Mouse (Mus musculus) liver, adult 2 months (tissue): ENCODE measurements around the gene Sh2d6. TPM values are rescaled to one million over a fixed set of nuclear protein-coding genes. Genes with fewer than 3 reads are reported as not detected.
A peak's percentile ranks its signal among the peaks of the same experiment; 100 is the strongest.
"Not testable (repeated sequence)": the region's sequence is repeated elsewhere in the genome, so short reads cannot be mapped to it uniquely, and the experiment has no call there.

Source experiments
- DNase-seq: peaks from one replicate; pipeline ENCODE4 v3.0.0-alpha.2; 2011; ENCODE audit warnings: low read depth, low spot score; ENCODE audit errors: extremely low read depth
- H3K27ac ChIP-seq: fragments of 200-500 bp; replicated peaks from 2 replicates; pipeline ENCODE4 v1.5.1; 2012; ENCODE audit warnings: low read depth, mild to moderate bottlenecking, control low read depth, inconsistent platforms, low read length; ENCODE audit not compliant: insufficient read depth
- H3K27me3 ChIP-seq: fragments of 200-500 bp; 2 replicates; pipeline ENCODE4 v1.6.1; 2012; ENCODE audit warnings: mild to moderate bottlenecking, moderate library complexity, low read length, inconsistent platforms; ENCODE audit not compliant: control insufficient read depth, insufficient read depth
- H3K36me3 ChIP-seq: fragments of 200-500 bp; 2 replicates; pipeline ENCODE4 v1.6.1; 2012; ENCODE audit warnings: low read length, inconsistent platforms; ENCODE audit not compliant: control insufficient read depth, insufficient read depth
- H3K4me1 ChIP-seq: fragments of 200-500 bp; 2 replicates; pipeline ENCODE4 v1.6.1; 2011; ENCODE audit warnings: low read length; ENCODE audit not compliant: control insufficient read depth, insufficient read depth
- H3K4me3 ChIP-seq: fragments of 200-500 bp; 2 replicates; pipeline ENCODE4 v1.5.1; 2011; ENCODE audit warnings: low read depth, mild to moderate bottlenecking, control low read depth, low read length, moderate library complexity; ENCODE audit not compliant: insufficient read depth
- H3K79me2 ChIP-seq: fragments of 200-500 bp; 2 replicates; pipeline ENCODE4 v1.6.1; 2012; ENCODE audit warnings: inconsistent platforms, mild to moderate bottlenecking, low read length, moderate library complexity; ENCODE audit not compliant: control insufficient read depth, insufficient read depth
- H3K9ac ChIP-seq: fragments of 200-500 bp; 2 replicates; pipeline ENCODE4 v1.6.1; 2012; ENCODE audit warnings: low read depth, mild to moderate bottlenecking, control low read depth, inconsistent platforms, low read length
- CTCF ChIP-seq: fragments of 200-500 bp; IDR thresholded peaks from 2 replicates; pipeline ENCODE4 v1.5.1; 2011; ENCODE audit warnings: low read depth, low read length, control low read depth
- POLR2A ChIP-seq: fragments of 200-500 bp; IDR thresholded peaks from 2 replicates; pipeline ENCODE4 v1.6.1; 2011; ENCODE audit warnings: low read length, control low read depth; ENCODE audit not compliant: insufficient read depth; ENCODE audit errors: extremely low read depth
- WGBS: fragments of 180-500 bp; shearing (Covaris S2); methylation state at CpG from one replicate; pipeline ENCODE4 v1.1.7; 2018; 5-methylcytosine and 5-hydroxymethylcytosine counted together
- polyA plus RNA-seq: library from polyadenylated mRNA; depleted of rRNA; stranded (reverse); fragments of >200 nt; gene quantifications from 2 replicates; pipeline ENCODE4 v1.2.3, GENCODE M21; 2012
- total RNA-seq: library from RNA; depleted of rRNA; stranded (reverse); fragments of >200 nt; gene quantifications from 2 replicates; pipeline ENCODE4 v1.2.3, GENCODE M21; 2014

Sh2d6 gene
- total and polyA plus RNA-seq, 2 experiments: not detected

DNA sequence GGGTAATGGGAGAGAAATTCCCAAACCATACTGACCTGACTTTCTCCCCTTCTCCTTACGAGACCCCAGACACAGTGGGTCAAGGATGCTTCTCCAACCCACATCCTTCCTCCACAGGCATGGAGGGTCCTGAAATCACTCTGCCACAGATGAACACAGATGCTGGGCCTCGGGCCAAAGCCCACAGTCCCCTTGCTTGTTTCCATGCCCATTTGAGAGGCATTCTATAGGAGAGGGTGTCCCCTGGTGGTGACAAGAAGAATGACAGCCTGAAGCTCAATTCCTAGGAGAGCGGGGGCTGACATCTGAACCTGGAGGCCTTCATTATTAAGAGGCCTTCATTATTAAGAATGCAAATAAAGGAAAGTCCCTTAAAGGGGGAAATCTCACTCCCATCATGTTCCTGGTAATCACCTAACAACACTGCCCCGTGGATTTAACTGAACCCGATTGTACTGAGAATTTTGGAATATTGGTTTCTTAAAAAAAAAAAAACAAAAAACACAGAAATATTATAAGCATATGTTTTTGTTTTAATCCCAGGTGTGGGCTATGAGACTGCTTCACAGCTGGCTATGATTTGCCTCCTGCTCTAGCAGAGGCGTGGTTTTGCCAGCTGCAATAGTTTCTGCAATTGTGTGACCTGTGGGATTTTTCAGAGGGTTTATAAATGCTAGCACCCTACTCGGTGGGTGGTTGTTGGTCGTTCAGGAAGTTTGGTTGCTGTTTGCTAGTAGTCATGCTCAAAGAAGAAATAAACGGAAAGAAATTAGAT is 12.7 kb upstream of the Sh2d6 start:
- no peaks in the 10 kb centered on the region for H3K27me3 ChIP-seq
- TF ChIP-seq POLR2A: no peak
- TF ChIP-seq CTCF: peak; percentile 79
- H3K4me3 ChIP-seq: no peak overlapping the region
- H3K4me1 ChIP-seq: 0 out of 2 replicates have a peak, but pooled peaks cover 3% of the 10 kb centered on the region
- H3K9ac ChIP-seq: no peak overlapping the region
- 47% methylated on average over 9 of the region's 9 CpGs for WGBS
- H3K36me3 ChIP-seq: no peaks in the 10 kb centered on the region
- H3K79me2 ChIP-seq: no peaks in the 10 kb centered on the region
- no peak overlapping the region for H3K27ac ChIP-seq
- peak; percentile 21 for DNase-seq

DNA sequence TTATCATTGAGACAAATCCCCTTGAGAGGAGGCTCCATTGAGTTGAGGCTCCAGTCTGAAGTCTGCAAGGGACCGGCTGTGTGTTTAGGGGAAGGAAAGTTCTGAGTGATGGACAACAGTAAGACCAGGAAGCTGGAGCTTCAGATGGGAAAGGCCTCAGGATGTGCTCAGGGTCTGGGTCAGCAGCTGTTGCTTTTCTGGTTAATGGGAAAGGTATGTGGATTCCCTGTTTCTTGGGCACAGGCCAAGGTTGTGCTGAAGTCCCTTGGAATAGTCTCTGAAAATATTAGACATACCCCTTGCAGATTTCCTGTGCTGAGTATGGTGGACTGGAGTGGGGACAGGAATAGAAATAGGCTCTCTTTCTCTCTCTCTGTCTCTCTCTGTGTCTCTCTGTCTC is 12.0 kb upstream of the Sh2d6 start:
- not testable (repeated sequence) for H3K4me1 ChIP-seq, H3K27ac ChIP-seq
- 40% methylated on average over 1 of the region's 1 CpGs for WGBS

DNA sequence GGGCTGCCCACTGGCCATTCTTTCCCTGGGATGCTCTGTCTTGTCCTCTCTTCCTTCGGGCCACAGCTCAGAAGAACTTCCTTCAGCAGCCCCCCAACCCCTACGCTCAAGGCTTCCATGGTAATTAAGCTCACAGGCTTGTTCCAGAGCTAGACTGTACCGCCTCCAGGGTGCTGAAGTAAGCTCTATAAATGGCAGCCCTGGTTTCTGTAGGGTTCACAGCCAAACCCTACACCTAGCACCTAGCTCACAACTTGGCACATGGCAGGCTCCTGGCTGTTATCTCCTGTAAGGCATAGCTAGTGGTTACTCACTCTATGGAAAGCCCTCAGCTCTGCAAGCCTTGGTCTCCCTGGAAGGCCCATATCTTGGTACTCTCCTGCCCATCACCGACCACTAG is 11.1 kb upstream of the Sh2d6 start:
- Histone ChIP-seq H3K36me3 (no peaks in the 10 kb centered on the region), H3K27ac (no peak overlapping the region)

More for the DNA sequence above, 12.0 kb upstream of the Sh2d6 start:
- not testable (repeated sequence) for DNase-seq, H3K79me2 ChIP-seq, H3K27me3 ChIP-seq, H3K9ac ChIP-seq, H3K4me3 ChIP-seq, H3K36me3 ChIP-seq

DNA sequence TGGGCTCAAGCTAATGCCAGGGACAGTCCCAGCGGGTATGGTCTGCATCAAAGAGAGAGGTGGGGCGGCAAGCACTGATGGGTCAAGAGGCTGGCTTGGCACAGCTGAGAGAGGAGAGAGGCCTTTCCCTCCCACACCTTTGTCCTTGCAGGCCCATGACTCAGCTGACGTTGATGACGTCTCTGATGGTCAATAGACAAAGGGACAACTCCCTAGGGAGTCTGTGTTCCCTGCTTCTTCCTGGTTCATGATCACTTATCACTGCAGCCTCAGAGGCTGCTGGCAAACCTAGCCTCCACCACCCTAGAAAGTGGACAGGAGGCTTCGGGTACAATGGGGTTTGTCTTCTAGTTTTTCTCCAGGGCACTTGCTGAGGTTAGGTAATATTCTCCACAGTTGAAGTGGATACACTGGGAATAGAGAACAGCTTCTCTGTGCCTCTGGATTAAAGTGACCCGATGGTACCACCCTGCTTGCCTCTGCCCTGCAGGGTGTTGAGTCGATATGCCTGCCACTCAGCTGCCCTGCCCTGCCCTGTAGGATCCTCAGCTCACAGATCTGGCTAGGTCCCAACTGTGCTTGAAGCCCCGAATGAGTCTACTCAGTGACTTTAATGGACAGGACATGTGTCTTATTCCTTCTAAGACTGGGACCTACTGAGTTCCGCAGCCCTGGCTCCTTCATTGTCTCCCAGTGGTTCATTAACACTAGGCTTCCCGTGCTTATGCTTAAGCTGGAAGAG is 7.1 kb upstream of the Sh2d6 start:
- Histone ChIP-seq H3K79me2 (no peaks in the 10 kb centered on the region), H3K27ac (no peak overlapping the region), H3K4me3 (no peak overlapping the region), H3K36me3 (no peaks in the 10 kb centered on the region), H3K4me1 (peaks cover under 1% of the 10 kb centered on the region; the same call in 1 of the 2 replicates), H3K27me3 (no peaks in the 10 kb centered on the region), H3K9ac (no peak overlapping the region)
- WGBS: 84% methylated on average over 10 of the region's 10 CpGs
- TF ChIP-seq POLR2A (no peak), CTCF (no peak)
- DNase-seq: no peak

More for the DNA sequence above, 11.1 kb upstream of the Sh2d6 start:
- Histone ChIP-seq H3K4me3 (no peak overlapping the region), H3K9ac (no peak overlapping the region), H3K4me1 (0 out of 2 replicates have a peak, but pooled peaks cover 3% of the 10 kb centered on the region), H3K27me3 (no peaks in the 10 kb centered on the region), H3K79me2 (no peaks in the 10 kb centered on the region)
- no peak for TF ChIP-seq CTCF
- no peak for TF ChIP-seq POLR2A
- 95% methylated on average over 4 of the region's 4 CpGs for WGBS
- DNase-seq: no peak

DNA sequence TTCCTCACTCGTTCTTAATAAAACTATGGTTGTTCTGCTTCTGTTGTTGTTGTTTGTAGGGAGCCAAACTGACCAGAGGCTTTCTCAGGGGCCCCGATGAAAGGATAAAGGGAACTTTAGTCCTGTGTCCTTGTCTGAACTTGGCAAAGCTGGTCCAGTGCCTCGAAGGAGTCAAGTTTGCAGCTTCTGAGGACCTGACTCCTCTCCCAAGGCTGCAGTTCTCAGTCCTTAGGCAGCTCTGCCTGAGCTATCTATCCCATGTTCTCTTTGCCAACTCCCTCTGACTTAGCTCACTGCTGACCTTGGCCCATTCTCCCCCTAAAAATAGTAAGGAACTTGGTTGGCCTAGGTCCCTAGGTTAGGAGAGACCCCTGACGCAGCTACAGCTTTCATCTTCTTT is 5.6 kb upstream of the Sh2d6 start:
- no peaks in the 10 kb centered on the region for H3K36me3 ChIP-seq
- no peak overlapping the region for H3K27ac ChIP-seq
- no peaks in the 10 kb centered on the region for H3K27me3 ChIP-seq
- no peak for DNase-seq
- TF ChIP-seq CTCF (no peak), POLR2A (no peak)
- H3K9ac ChIP-seq: no peak overlapping the region
- 79% methylated on average over 4 of the region's 4 CpGs for WGBS
- peaks cover 4% of the 10 kb centered on the region; the same call in 1 of the 2 replicates for H3K4me1 ChIP-seq
- no peak overlapping the region for H3K4me3 ChIP-seq
- no peaks in the 10 kb centered on the region for H3K79me2 ChIP-seq

DNA sequence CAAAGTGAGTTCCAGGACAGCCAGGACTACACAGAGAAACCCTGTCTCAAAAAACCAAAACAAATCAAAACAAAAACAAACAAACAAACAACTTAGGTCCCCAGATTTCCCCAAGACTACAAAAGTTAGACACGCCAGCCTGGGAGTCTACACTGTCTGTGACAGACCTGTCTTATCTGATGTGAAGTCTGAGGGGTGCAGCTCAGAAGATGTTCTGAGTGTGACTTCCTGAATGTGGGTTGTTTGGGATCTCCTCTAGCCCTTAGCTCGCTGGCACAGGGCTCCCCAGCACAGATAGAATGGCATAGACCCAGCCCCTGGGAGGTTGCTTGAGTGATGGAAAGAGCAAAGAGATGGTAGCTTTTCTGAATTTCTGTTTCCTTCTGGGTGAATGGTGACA is 2.7 kb upstream of the Sh2d6 start:
- peaks cover 4% of the 10 kb centered on the region; the same call in 1 of the 2 replicates for H3K4me1 ChIP-seq
- no peak overlapping the region for H3K9ac ChIP-seq
- no peaks in the 10 kb centered on the region for H3K27me3 ChIP-seq
- no peaks in the 10 kb centered on the region for H3K79me2 ChIP-seq
- no peak for TF ChIP-seq POLR2A
- no peak for TF ChIP-seq CTCF
- H3K27ac ChIP-seq: no peak overlapping the region
- H3K4me3 ChIP-seq: no peak overlapping the region
- 94% methylated on average over 2 of the region's 2 CpGs for WGBS
- no peaks in the 10 kb centered on the region for H3K36me3 ChIP-seq
- no peak for DNase-seq
